Mouse (Mus musculus) Muller cell, postnatal 12 days (primary cell): ENCODE measurements at regions not wholly inside any gene's neighbourhood (a gene's known extent, or its start where the extent isn't known, plus 50 kb on each side); places are given as distances from the start of the nearest gene placed in this dataset.

Source experiments
- DNase-seq: peaks from one replicate; pipeline ENCODE4 v3.0.0-alpha.2; 2015; ENCODE audit errors: inconsistent ontology term

DNA sequence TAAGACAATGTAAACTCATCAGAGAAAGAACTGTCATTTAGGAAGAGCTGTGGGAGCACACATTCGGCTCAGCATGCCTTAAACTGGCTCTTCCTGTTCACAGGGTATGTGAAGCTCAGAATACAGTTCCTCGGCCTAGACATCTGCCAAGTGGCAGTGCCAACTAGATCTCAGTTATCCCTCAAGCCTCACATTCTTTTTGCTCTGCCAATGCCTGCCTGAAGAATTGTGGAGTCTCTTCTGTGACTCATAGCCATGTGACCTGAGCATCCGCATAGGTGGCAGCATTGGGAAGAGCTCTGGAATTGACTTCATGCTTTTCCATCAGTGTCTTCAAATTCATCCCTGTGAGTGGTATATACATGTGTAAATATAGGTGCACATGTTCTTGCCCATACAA is 59.7 kb downstream of the Prlhr start:
- peak; percentile 78 for DNase-seq

DNA sequence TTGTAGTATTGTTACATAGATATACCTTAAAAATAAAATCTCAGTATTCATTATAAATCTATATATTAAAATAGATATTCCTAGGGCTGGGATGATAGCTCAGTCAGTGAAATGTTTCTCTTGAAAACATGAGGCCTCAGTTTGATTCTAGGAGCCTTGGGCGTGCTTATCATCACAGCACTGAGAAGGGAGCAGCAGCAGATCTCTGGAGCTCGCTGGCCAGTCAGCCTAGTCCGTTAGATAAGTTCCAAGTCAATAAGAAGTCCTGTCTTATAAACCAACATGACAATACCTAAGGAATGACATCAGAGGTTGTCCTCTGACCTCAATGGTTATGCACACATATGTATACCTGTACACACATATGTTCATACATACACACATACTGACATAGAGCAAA is 68.7 kb downstream of the Prlhr start:
- DNase-seq: no peak

DNA sequence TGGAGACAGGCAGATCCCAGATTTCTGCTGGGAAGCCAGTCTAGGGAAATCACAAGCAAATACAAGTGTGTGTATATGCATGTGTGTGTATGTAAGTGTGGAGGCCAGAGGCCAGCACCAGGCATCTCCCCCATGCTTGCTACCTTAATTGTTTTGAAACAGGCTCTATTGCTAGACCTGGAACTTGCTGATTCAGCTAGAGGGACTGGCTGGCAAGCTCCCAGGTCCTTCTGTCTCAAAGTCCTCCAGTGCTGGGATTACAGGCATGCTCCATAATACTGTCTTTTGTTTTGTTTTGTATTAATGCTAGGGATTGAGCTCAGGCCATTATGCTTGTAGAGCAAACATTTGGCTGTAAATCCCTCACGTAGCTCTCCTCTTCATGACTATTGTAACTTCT is 70.4 kb downstream of the Prlhr start:
- no peak for DNase-seq

GRCm38 (mm10) chr19:60396604-60397003 is 71.5 kb downstream of the Prlhr start:
- no peak for DNase-seq

GRCm38 (mm10) chr19:60386563-60387241 is 81.4 kb downstream of the Prlhr start:
- DNase-seq: no peak

DNA sequence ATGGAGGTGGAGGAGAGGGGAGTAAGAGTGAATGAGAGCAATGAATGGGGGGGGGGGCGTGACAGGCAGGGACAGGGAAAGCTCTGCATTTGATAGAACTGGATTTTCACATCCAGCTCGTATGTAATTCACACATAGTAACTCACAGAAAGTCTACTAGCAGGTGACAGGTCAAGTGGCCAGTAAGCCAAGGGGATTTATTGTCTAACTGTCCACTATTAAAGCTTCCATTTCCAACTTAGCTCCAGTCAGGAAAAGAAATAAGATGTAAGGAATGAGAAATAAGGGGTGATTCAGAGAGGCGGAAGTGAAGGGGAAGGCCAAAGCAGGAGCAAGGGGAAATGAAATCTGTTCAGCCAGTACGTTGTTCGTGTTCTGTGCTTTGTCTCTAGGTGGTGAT is 83.4 kb downstream of the Prlhr start:
- DNase-seq: no peak

GRCm38 (mm10) chr19:60382661-60383060 is 85.4 kb downstream of the Prlhr start:
- DNase-seq: no peak

GRCm38 (mm10) chr19:60379030-60379605 is 89.0 kb downstream of the Prlhr start:
- no peak for DNase-seq

DNA sequence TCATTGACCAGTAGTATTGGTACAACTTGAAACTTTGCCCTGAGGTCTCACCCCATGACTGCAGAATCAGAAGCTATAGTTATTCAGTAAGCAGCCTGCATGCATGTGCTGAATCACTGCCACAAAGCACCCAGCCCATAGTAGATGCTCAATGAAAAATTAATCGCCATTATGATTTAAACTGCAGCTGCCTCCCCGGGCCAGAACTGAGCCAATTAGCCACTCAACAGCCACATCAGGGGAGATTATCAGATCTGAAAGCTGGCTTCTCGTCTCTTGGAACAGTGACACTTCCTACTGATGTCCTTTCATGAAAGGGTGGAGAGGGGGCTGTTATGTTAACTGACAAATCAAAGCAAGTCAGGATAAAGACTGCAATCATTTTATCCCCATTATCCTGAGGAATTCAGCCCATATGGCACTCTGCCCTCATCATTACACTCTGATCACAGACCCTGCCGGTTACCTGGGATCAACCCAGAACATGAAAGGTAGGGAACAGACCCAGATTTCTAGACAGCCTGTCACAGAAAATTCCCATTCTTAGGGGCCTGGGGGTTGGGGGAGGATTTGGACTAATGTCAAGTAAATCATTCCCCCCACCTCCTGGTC is 104.0 kb downstream of the Prlhr start:
- DNase-seq: peak; percentile 11

- no peak for DNase-seq
Observed at GRCm38 (mm10) chr19:60344911-60345310, 118.4 kb upstream of the Fam204a start.

- DNase-seq: peak; percentile 48
Observed at GRCm38 (mm10) chr19:60341485-60341884, 115.0 kb upstream of the Fam204a start.

DNA sequence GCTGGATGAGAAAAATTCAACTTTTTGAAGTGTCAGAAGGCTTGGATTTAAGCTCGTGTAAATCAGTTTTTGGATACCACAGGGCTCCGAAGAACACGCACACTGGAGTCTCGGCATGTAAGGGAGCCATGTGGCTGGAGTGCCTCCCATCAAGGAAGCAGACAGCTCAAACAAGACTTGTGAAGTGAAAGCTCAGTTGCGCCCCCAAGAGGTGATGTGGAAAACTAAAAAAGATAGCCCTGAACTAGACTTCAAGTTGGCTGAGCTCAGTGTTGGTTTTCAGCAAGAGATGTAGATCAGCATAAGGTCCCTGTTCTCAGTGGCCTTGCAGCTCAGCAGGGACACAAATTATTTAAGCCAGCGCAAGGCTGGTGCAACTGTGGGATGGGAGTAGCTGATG is 113.7 kb upstream of the Fam204a start:
- no peak for DNase-seq

DNA sequence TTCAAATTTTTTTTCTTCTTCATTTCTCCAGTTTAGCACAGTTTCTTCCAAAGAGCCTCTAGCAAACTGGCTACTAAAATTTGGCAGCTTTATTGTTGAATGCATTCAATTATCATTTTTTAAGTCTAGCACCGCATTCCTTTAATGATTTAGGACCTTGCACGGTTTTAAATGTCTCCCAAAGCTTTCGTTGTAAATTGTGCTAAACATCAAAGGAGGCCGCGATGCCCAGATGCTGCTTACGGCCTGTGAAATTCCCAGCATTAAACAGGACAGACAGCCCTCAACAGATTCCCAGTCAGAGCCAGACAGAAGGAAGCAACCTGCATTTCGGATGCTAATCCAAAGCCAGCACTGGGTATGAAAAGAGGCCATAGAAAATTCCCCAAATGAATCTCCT is 108.0 kb upstream of the Fam204a start:
- DNase-seq: no peak

- no peak for DNase-seq
Observed at GRCm38 (mm10) chr19:60328295-60328694, 101.8 kb upstream of the Fam204a start.

DNA sequence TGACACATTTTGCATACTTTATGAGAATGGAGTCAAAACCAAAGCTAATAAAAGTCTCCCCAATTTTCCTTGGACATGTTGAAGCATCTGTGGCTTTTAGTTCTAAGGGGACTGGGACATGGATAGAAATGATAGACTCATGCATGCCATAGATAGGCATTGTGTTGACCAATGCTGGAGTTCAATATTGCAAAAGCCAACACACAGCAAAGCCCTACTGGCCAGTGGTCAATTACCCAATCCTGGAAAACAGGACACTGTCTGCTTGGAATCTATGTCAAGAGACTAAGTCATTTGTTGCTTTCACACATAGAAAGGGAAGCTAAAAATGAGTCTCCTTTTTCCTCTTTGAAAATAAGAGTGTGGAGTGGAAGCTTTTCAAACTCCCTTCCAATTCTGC is 99.1 kb upstream of the Fam204a start:
- no peak for DNase-seq

DNA sequence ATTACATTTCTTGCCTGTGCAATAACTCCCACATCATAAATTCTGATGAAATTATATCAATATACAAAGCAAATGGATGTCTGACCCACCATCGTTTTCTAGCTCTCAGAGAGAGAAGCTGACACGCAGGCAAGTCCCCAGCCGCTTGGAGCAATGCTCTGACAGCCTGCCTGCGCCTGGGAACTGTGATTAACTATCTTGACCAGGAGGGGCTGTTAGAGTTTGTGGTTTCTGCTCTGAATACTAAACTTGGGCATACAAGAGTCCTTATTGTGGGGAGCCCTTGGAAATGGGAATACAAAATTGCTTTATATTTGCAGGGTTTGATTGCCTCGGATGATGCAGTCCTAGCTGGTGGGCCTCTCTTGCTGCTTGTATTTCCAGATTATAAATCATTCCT is 98.6 kb upstream of the Fam204a start:
- no peak for DNase-seq

DNA sequence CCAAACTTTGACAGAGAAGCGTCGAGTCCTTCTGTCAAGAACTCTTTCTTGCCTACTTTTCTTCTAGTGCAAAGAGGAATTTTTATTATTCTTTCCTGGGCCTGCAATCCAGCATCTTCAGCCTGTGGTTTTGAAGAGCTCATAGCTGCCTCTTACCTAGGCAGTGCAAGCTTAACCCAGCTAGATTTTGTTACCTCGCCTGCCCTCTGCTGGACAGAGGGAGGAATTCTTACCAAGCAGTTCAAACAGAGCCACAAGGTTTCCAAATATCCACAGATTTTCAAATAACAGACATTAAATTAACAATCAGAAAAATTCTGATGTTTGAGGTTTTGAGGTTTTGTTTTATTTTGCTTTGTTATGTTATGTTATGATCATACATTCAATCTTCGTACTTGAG is 84.1 kb upstream of the Fam204a start:
- peak; percentile 30 for DNase-seq

DNA sequence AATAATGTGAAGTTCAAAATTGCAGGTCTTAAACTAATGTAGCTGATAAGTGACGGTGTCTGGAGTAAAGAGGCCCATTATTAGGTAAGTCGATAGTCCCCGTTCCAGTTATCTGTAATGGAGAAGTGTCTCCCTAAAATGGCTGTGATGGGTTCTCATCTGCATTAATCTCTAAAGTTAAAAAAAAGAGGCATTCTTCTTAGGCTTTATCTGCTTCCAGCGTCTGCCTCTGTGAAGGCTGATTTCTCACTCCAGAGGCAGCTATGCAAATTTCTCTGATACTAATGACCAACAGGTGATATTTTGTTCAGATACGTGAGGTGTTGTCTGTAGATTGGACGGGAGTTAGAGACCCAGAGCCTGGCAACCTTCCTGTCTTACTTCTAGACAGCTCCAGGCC is 75.9 kb upstream of the Fam204a start:
- DNase-seq: no peak

DNA sequence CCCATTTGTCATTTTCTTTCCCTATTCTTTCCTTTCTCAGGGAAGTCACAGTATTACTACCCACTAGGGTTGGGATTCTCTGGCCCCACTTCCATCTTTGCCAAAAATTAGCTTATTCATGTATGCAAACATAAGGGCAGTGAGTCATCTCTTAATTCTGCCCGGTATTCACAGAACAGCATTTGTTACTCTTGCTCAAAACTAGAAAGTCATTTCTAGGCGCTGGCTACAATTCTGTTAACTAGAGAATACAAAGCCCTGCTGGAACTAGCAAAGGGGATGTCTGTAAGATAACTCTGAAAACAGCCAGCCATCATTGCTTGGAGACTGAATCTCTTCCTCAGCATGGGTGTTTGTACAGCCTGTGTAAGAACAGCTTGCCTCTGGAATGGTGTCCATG is 74.4 kb upstream of the Fam204a start:
- DNase-seq: peak; percentile 88

DNA sequence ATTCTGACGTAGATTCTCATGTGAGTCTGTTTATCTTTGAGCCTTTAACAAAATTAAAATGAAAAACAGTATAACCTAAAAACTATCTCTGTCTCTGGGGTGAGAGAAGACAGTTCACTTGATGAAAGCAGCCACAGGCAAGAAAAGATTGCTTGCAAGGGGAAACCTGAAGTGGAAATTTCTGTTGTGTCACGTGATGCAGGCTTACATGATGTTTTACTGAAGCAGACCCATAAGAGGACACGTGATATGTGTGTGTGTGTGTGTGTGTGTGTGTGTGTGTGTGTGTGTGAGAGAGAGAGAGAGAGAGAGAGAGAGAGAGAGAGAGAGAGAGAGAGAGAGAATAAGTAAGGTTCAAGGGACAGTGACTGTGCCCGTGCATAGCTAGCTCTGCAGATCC is 63.7 kb upstream of the Fam204a start:
- no peak for DNase-seq

DNA sequence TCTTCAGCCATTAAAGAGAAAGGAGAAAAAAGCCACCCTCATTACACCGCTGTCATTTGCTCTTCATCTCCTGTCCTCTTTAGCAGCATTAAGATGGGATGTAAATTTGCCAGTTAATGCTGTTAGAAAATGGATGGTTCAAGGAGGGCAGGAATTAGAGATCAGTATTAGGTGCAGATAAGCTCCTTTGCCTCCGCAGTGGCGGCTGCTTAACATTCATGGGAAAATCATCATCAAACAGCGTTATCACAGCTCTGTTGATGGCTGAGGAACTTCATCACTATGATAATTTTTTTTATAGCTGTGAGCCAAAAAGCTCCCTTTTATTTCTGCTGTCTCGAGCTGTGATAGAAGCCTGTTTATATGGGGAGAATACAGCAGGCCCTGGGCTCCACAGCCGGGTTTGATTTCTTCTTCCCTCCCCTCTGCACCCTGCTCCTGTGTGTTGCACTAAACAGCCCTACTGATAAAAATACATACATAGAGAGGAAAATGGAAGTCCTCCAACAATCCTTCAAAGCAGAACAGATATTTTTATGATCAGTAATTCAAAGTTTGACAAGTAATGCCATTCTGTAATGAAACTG is 60.4 kb upstream of the Fam204a start:
- no peak for DNase-seq

GRCm38 (mm10) chr19:60284901-60285300 is 58.4 kb upstream of the Fam204a start:
- no peak for DNase-seq
